Mouse (Mus musculus): Measurements from ENCODE around the gene Nanos3. TPM values are rescaled to one million over a fixed set of nuclear protein-coding genes. Genes with fewer than 3 reads are reported as not detected.

Gene Nanos3
- total RNA-seq, 2 experiments from 2014 or later = 0.43 TPM; not detected in 1

DNA sequence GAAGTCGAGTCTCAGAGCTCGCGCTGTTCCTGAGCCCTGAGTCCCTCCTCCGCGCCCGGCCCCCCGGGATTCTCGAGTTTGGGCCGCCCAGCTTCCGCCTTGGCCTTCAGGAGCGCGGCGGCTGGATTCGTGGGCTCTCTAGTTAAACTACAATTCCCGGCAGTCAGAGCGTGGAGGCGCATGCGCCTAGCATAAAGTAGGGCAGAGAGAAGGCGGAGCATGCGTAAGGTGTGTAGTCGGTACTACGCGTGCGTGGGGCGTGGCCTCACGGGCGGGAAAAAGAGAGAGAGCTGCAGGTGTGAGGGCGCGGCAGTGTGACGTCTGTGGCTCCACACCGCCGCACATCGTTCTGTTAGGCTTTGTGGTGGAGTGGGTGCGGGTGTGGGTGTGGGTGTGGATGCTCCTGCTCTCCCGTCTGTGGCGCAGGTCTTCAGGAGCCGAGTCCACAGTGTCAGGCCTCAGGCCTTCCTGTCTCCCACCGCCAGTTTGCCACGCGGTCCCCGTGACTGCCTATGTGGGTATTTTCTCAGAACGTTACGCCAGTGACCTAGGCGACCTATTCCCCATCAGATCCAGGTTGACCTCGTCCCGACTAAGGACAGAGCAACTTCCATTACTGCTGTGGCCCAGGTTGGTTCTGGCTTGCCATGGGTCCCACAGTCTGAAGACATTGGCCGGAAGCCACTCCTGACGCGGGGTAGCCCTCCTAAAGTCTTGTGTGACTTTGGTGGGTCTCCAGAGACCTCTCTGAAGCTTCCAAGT, 37.1 kb downstream of the Nanos3 start, which contains the start of the genes Cc2d1a and 4930432K21Rik:
Cc2d1a (minus strand) TSS at position 168 of the 762 bp plus-strand sequence.
4930432K21Rik (plus strand) TSS at position 257 of the 762 bp plus-strand sequence.
- peak; percentile 89 for DNase-seq
- intact Hi-C loops (cut with DNase I; ENCODE audit: low total_unique reads) = no loop called here

DNA sequence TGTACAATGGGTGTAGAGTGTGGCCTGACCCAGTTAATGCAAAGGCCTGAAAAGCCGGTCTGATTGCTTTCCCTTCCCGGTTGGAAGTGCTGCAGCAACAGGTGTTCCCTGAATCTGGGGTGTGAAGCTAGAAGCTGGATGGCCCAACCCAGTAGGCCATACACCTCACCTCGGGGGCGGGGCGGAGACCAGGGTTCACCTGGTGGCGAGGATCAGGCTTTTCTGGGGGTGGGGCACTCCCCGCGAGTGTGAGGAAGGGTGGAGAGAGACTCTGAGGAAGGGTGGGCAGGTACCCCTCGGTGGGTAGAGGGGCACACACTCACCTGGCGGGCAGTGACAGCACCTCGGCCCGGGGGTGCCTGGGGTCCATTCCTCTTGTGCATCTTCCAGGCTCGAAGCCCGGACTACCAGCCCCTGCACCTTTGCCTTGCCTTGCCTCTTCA, 37.7 kb downstream of the Nanos3 start:
- DNase-seq = no peak
- intact Hi-C loops (cut with DNase I; ENCODE audit: low total_unique reads) = no loop called here

GRCm38 (mm10) chr8:84144636-84145245, 40.3 kb downstream of the Nanos3 start:
- DNase-seq = no peak
- intact Hi-C loops (cut with DNase I; ENCODE audit: low total_unique reads) = no loop called here

DNA sequence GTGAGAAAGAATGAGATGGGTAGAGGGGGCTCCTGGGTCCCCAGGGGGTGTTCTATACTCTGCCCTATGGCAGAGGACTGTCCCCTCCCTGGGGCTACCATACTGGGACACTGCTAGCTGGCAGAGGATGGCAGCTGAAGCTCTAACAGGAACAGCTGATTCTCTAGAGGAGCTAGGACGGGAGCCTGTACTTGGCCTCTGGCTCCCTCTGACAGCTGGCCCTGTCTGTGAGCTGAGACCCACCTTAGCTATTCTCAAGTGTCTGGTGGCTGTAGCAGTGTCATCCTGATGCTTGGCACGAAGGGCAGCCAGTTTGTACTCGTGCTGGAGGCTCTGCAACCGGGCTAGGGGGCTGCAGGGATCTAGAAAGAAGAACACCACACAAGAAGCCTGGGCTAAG, 44.2 kb downstream of the Nanos3 start:
- intact Hi-C loops (cut with DNase I; ENCODE audit: low total_unique reads) = no loop called here
- DNase-seq = no peak

DNA sequence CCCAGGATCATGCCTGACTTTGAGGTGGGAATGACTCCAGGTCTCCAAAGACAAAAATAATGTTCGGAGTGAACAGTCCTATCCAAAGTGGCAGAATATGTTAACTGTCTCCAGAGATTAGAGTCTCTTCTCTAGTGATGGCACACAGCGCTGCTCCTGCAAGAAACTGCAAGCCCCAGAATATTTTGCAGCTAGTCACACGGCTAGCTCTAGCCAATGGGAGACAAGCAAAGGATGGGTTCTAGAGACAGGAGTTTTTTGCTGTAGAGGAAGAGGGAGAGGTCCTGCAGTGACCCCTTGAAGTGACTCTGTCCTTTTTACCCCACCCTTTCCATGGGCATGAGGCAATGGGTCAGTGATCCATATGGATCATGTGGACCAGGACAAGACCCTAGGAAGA, 47.2 kb downstream of the Nanos3 start:
- intact Hi-C loops (cut with DNase I; ENCODE audit: low total_unique reads) = no loop called here
- DNase-seq = no peak

GRCm38 (mm10) chr8:84132225-84132624, 52.8 kb downstream of the Nanos3 start:
- intact Hi-C loops (cut with DNase I; ENCODE audit: low total_unique reads) = no loop called here
- no peak for DNase-seq

DNA sequence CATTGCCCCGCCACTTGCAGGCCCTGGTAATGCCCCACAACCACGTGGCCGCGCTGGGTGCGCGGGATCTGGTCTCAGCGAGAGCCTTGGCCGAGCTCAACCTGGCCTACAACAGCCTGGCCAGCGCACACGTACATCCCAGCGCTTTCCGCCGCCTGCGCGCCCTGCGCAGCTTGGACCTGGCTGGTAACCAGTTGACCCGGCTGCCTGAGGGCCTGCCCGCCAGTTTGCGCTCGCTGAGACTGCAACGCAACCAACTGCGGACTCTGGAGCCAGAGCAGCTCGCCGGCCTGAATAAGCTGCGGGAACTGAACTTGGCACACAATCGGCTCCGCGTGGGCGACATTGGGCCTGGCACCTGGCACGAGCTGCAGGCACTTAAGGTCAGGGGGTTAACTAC, 54.2 kb downstream of the Nanos3 start:
- intact Hi-C loops (cut with DNase I; ENCODE audit: low total_unique reads) = no loop called here
- no peak for DNase-seq

DNA sequence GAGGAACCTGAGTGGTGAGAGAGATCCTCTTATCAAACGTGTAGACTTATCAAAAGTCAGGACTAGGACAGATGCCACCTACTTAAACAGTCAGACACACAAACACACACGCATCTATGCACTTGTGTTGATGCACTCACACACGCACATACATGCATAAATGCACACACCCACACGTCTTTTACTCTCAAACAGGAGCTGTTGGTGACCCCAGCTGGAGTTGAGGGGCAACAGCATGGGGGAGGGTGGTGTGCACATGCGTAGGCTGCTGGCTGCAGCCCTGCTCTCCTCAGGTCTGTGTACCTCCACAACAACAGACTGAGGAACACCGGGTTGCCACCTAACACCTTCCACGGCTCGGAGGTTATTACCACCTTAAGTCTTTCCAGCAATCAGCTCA, 56.7 kb downstream of the Nanos3 start:
- no peak for DNase-seq
- intact Hi-C loops (cut with DNase I; ENCODE audit: low total_unique reads) = no loop called here

GRCm38 (mm10) chr8:84127202-84127901, 57.7 kb downstream of the Nanos3 start:
- intact Hi-C loops (cut with DNase I; ENCODE audit: low total_unique reads) = no loop called here
- DNase-seq = no peak

GRCm38 (mm10) chr8:84126742-84127141, 58.3 kb downstream of the Nanos3 start:
- DNase-seq = no peak
- intact Hi-C loops (cut with DNase I; ENCODE audit: low total_unique reads) = no loop called here

- intact Hi-C loops (cut with DNase I; ENCODE audit: low total_unique reads) = no loop called here
- peak; percentile 36 for DNase-seq
Observed at GRCm38 (mm10) chr8:84125656-84126055, 59.4 kb downstream of the Nanos3 start, which contains the start of gene Podnl1. TSS of gene Podnl1 (plus strand) at chr8:84125989.

Small RNA genes within 50 kb of the gene (microRNA-seq; reads per million reads assigned to microRNA genes)
- gene Gm25110 (0 reads per million in 2 experiments), gene Mir181c (645 to 952 reads per million in 2 experiments), gene Mir181d (666 to 843 reads per million in 2 experiments), gene Mir23a (27,619 to 44,831 reads per million in 2 experiments), gene Mir24-2 (0 reads per million in 2 experiments), gene Mir27a (540 to 920 reads per million in 2 experiments), gene Mir3074-2 (0 reads per million in 2 experiments)

Other genes with a start within 250 kb of the Nanos3 start
- under 1 TPM; 0.11 to 0.14 TPM for gene Gm10644, start 230.0 kb downstream of the Nanos3 start, total RNA-seq (2021)
- 1 to 10 TPM; 2.0 to 3.1 TPM for gene Asf1b, start 229.7 kb downstream of the Nanos3 start, total RNA-seq (2021)
- gene Prkaca, start 212.2 kb downstream of the Nanos3 start, total RNA-seq (2021) = 100 to 1,000 TPM; 319 to 324 TPM
- 10 to 100 TPM; 17.8 to 22.1 TPM for gene Samd1, start 187.5 kb downstream of the Nanos3 start, total RNA-seq (2021)
- not detected for gene 1700067K01Rik, start 183.7 kb downstream of the Nanos3 start, total RNA-seq (2021)
- gene 2210011C24Rik, start 173.0 kb downstream of the Nanos3 start, total RNA-seq (2021) = 1 to 10 TPM; 2.9 to 4.2 TPM
- gene Palm3, start 163.7 kb downstream of the Nanos3 start, total RNA-seq (2021) = under 1 TPM; 0.25 to 0.51 TPM
- gene Il27ra, start 142.6 kb downstream of the Nanos3 start, total RNA-seq (2021) = 1 to 10 TPM in 1 of 2 experiments, under 1 TPM in 1; 0.84 to 1.1 TPM
- not detected for gene Rln3, start 140.2 kb downstream of the Nanos3 start, total RNA-seq (2021)
- gene Gm10643, start 120.1 kb downstream of the Nanos3 start, total RNA-seq (2021) = 1 to 10 TPM; 2.6 TPM
- 1 to 10 TPM; 5.2 to 5.9 TPM for gene Rfx1, start 118.4 kb downstream of the Nanos3 start, total RNA-seq (2021)
- 1 to 10 TPM; 5.8 to 7.1 TPM for gene Dcaf15, start 80.4 kb downstream of the Nanos3 start, total RNA-seq (2021)
- gene Podnl1, start 59.2 kb downstream of the Nanos3 start, total RNA-seq (2021) = under 1 TPM in 1 of 2 experiments, not detected in 1; 0.10 TPM
- gene Cc2d1a, start 37.3 kb downstream of the Nanos3 start, total RNA-seq (2021) = 10 to 100 TPM; 12.1 to 12.6 TPM
- under 1 TPM; 0.27 to 0.62 TPM for gene 4930432K21Rik, start 37.2 kb downstream of the Nanos3 start, total RNA-seq (2021)
- gene Zswim4, start 51.8 kb upstream of the Nanos3 start, total RNA-seq (2021) = 1 to 10 TPM; 5.8 to 6.8 TPM
- gene D8Ertd738e, start 64.5 kb upstream of the Nanos3 start, total RNA-seq (2021) = 100 to 1,000 TPM; 158 to 171 TPM
- 10 to 100 TPM; 11.8 to 16.6 TPM for gene Mri1, start 72.1 kb upstream of the Nanos3 start, total RNA-seq (2021)
- gene Ccdc130, start 85.2 kb upstream of the Nanos3 start, total RNA-seq (2021) = 10 to 100 TPM in 1 of 2 experiments, 1 to 10 TPM in 1; 9.6 to 10.1 TPM
- 1 to 10 TPM; 3.1 to 9.2 TPM for gene Cacna1a, start 203.2 kb upstream of the Nanos3 start, total RNA-seq (2021)